Mouse (Mus musculus) kidney, adult 2 months (tissue): ENCODE data around the gene Pbld1.

Experiments used
- CTCF ChIP-seq: fragments of 200-500 bp; conservative IDR thresholded peaks from 2 replicates; pipeline ENCODE4 v1.5.1; 2011; ENCODE audit warnings: low read depth, mild to moderate bottlenecking, control low read depth, low read length, moderate library complexity, mixed read lengths; ENCODE audit not compliant: insufficient read depth, insufficient read length
- POLR2A ChIP-seq: fragments of 200-500 bp; IDR thresholded peaks from one replicate; pipeline ENCODE4 v1.6.1; 2011; ENCODE audit warnings: low read depth, low read length, control low read depth

DNA sequence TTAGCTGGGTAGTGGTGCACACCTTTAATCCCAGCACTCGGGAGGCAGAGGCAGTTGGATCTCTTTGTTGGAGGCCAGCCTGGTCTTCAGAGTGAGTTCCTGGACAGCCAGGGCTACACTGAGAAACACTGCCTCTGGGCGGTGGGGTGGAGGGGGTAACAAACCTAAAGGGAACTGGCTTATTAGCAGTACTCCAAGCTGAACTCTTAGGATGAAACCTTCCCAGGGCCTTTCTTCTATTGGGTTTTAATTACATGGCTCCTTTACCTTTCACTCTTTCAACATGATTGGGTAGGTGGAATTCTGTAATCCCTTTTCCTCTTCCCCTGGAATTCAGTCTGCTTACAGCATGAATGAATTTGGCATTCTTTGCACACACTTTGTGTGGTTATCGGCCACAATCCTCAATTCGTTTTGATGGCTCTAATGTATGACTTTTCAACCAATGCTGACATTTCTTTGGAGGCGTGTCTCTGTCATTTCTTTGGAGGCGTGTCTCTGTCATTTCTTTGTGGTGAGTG, 34.4 kb upstream of the Pbld1 start:
- TF ChIP-seq CTCF (no peak), POLR2A (no peak)
